Mouse (Mus musculus): ENCODE results near the gene Lair1. TPM values are rescaled to one million over a fixed set of nuclear protein-coding genes. Genes with fewer than 3 reads are reported as not detected.

Lair1 gene
- polyA plus RNA-seq, 1 experiment from 2014 or later = 3.5 TPM

GRCm38 (mm10) chr7:4085562-4085961, 22.6 kb upstream of the Lair1 start:
- no peaks in the 10 kb centered on the region for H3K27me3 ChIP-seq (replicated peaks; ENCODE audit: control insufficient read depth, insufficient read depth, low read length)
- no peaks in the 10 kb centered on the region for H3K9me3 ChIP-seq (ENCODE audit: control insufficient read depth, low read length)
- H3K4me2 ChIP-seq (ENCODE audit: low read depth, low read length) = no peak overlapping the region
- ATAC-seq = no peak
- no peaks in the 10 kb centered on the region for H3K4me1 ChIP-seq (ENCODE audit: control insufficient read depth, insufficient read depth, low read length)
- no peaks in the 10 kb centered on the region for H3K36me3 ChIP-seq (ENCODE audit: control insufficient read depth, insufficient read depth, low read length)
- H3K9ac ChIP-seq (ENCODE audit: low read depth, low read length) = no peak overlapping the region
- no peak overlapping the region for H3K27ac ChIP-seq (ENCODE audit: low read length)
- no peak overlapping the region for H3K4me3 ChIP-seq (ENCODE audit: low read length)

GRCm38 (mm10) chr7:4084161-4084560, 21.2 kb upstream of the Lair1 start:
- no peak for ATAC-seq
- H3K27me3 ChIP-seq (replicated peaks; ENCODE audit: control insufficient read depth, insufficient read depth, low read length) = no peaks in the 10 kb centered on the region
- H3K27ac ChIP-seq (ENCODE audit: low read length) = no peak overlapping the region
- H3K4me1 ChIP-seq (ENCODE audit: control insufficient read depth, insufficient read depth, low read length) = no peaks in the 10 kb centered on the region
- no peak overlapping the region for H3K9ac ChIP-seq (ENCODE audit: low read depth, low read length)
- 82% methylated on average over 6 of the region's 6 CpGs for WGBS
- H3K4me2 ChIP-seq (ENCODE audit: low read depth, low read length) = no peak overlapping the region
- H3K4me3 ChIP-seq (ENCODE audit: low read length) = no peak overlapping the region
- H3K9me3 ChIP-seq (ENCODE audit: control insufficient read depth, low read length) = no peaks in the 10 kb centered on the region
- no peaks in the 10 kb centered on the region for H3K36me3 ChIP-seq (ENCODE audit: control insufficient read depth, insufficient read depth, low read length)

- WGBS = 13% methylated on average over 2 of the region's 2 CpGs
- no peak overlapping the region for H3K9ac ChIP-seq (ENCODE audit: low read depth, low read length)
- H3K27me3 ChIP-seq (replicated peaks; ENCODE audit: control insufficient read depth, insufficient read depth, low read length) = no peaks in the 10 kb centered on the region
- H3K4me3 ChIP-seq (ENCODE audit: low read length) = no peak overlapping the region
- H3K9me3 ChIP-seq (ENCODE audit: control insufficient read depth, low read length) = no peaks in the 10 kb centered on the region
- no peaks in the 10 kb centered on the region for H3K4me1 ChIP-seq (ENCODE audit: control insufficient read depth, insufficient read depth, low read length)
- peak; percentile 81 for ATAC-seq
- H3K36me3 ChIP-seq (ENCODE audit: control insufficient read depth, insufficient read depth, low read length) = no peaks in the 10 kb centered on the region
- H3K27ac ChIP-seq (ENCODE audit: low read length) = no peak overlapping the region
- 0 out of 2 replicates have a peak overlapping the region, but pooled peaks have one; percentile 2 for H3K4me2 ChIP-seq (ENCODE audit: low read depth, low read length)
Observed at GRCm38 (mm10) chr7:4082804-4083203, 19.8 kb upstream of the Lair1 start.

- no peaks in the 10 kb centered on the region for H3K36me3 ChIP-seq (ENCODE audit: control insufficient read depth, insufficient read depth, low read length)
- no peaks in the 10 kb centered on the region for H3K4me1 ChIP-seq (ENCODE audit: control insufficient read depth, insufficient read depth, low read length)
- no peaks in the 10 kb centered on the region for H3K27me3 ChIP-seq (replicated peaks; ENCODE audit: control insufficient read depth, insufficient read depth, low read length)
- no peak overlapping the region for H3K9ac ChIP-seq (ENCODE audit: low read depth, low read length)
- peak; percentile 48; the same call in 1 of the 2 replicates for ATAC-seq
- no peak overlapping the region for H3K4me2 ChIP-seq (ENCODE audit: low read depth, low read length)
- H3K9me3 ChIP-seq (ENCODE audit: control insufficient read depth, low read length) = no peaks in the 10 kb centered on the region
- no peak overlapping the region for H3K27ac ChIP-seq (ENCODE audit: low read length)
- no peak overlapping the region for H3K4me3 ChIP-seq (ENCODE audit: low read length)
Observed at GRCm38 (mm10) chr7:4081706-4082105, 18.7 kb upstream of the Lair1 start.

GRCm38 (mm10) chr7:4080552-4080951, 17.5 kb upstream of the Lair1 start:
- Histone ChIP-seq H3K27ac (ENCODE audit: low read length) (no peak overlapping the region), H3K4me1 (ENCODE audit: control insufficient read depth, insufficient read depth, low read length) (no peaks in the 10 kb centered on the region), H3K36me3 (ENCODE audit: control insufficient read depth, insufficient read depth, low read length) (no peaks in the 10 kb centered on the region), H3K9ac (ENCODE audit: low read depth, low read length) (no peak overlapping the region), H3K27me3 (replicated peaks; ENCODE audit: control insufficient read depth, insufficient read depth, low read length) (no peaks in the 10 kb centered on the region), H3K4me2 (ENCODE audit: low read depth, low read length) (no peak overlapping the region), H3K9me3 (ENCODE audit: control insufficient read depth, low read length) (no peaks in the 10 kb centered on the region), H3K4me3 (ENCODE audit: low read length) (no peak overlapping the region)
- no peak for ATAC-seq
- 83% methylated on average over 4 of the region's 4 CpGs for WGBS

- Histone ChIP-seq H3K27ac (ENCODE audit: low read length) (no peak overlapping the region), H3K9me3 (ENCODE audit: control insufficient read depth, low read length) (no peaks in the 10 kb centered on the region), H3K4me3 (ENCODE audit: low read length) (no peak overlapping the region), H3K27me3 (replicated peaks; ENCODE audit: control insufficient read depth, insufficient read depth, low read length) (no peaks in the 10 kb centered on the region), H3K36me3 (ENCODE audit: control insufficient read depth, insufficient read depth, low read length) (no peaks in the 10 kb centered on the region), H3K9ac (ENCODE audit: low read depth, low read length) (no peak overlapping the region), H3K4me1 (ENCODE audit: control insufficient read depth, insufficient read depth, low read length) (no peaks in the 10 kb centered on the region), H3K4me2 (ENCODE audit: low read depth, low read length) (no peak overlapping the region)
- WGBS = 78% methylated on average over 7 of the region's 7 CpGs
- no peak for ATAC-seq
Observed at GRCm38 (mm10) chr7:4079511-4079910, 16.5 kb upstream of the Lair1 start.

- WGBS = 73% methylated on average over 3 of the region's 3 CpGs
- Histone ChIP-seq H3K9me3 (ENCODE audit: control insufficient read depth, low read length) (no peaks in the 10 kb centered on the region), H3K4me2 (ENCODE audit: low read depth, low read length) (no peak overlapping the region), H3K36me3 (ENCODE audit: control insufficient read depth, insufficient read depth, low read length) (no peaks in the 10 kb centered on the region), H3K4me1 (ENCODE audit: control insufficient read depth, insufficient read depth, low read length) (no peaks in the 10 kb centered on the region), H3K27me3 (replicated peaks; ENCODE audit: control insufficient read depth, insufficient read depth, low read length) (no peaks in the 10 kb centered on the region), H3K4me3 (ENCODE audit: low read length) (no peak overlapping the region), H3K9ac (ENCODE audit: low read depth, low read length) (no peak overlapping the region), H3K27ac (ENCODE audit: low read length) (no peak overlapping the region)
- no peak for ATAC-seq
Observed at GRCm38 (mm10) chr7:4073144-4073543, 10.1 kb upstream of the Lair1 start.

GRCm38 (mm10) chr7:4071066-4071465, 8.1 kb upstream of the Lair1 start:
- WGBS = 86% methylated on average over 6 of the region's 6 CpGs
- H3K27me3 ChIP-seq (replicated peaks; ENCODE audit: control insufficient read depth, insufficient read depth, low read length) = no peaks in the 10 kb centered on the region
- H3K9me3 ChIP-seq (ENCODE audit: control insufficient read depth, low read length) = no peaks in the 10 kb centered on the region

GRCm38 (mm10) chr7:4063714-4064425, 866 bp upstream of the Lair1 start:
- WGBS = 96% methylated on average over 1 of the region's 1 CpGs
- H3K9ac ChIP-seq (ENCODE audit: low read depth, low read length) = no peak overlapping the region
- H3K4me2 ChIP-seq (ENCODE audit: low read depth, low read length) = no peak overlapping the region
- H3K9me3 ChIP-seq (ENCODE audit: control insufficient read depth, low read length) = no peaks in the 10 kb centered on the region
- no peaks in the 10 kb centered on the region for H3K36me3 ChIP-seq (ENCODE audit: control insufficient read depth, insufficient read depth, low read length)
- H3K27me3 ChIP-seq (replicated peaks; ENCODE audit: control insufficient read depth, insufficient read depth, low read length) = no peaks in the 10 kb centered on the region
- H3K4me3 ChIP-seq (ENCODE audit: low read length) = no peak overlapping the region
- no peak for ATAC-seq
- H3K4me1 ChIP-seq (ENCODE audit: control insufficient read depth, insufficient read depth, low read length) = no peaks in the 10 kb centered on the region
- no peak overlapping the region for H3K27ac ChIP-seq (ENCODE audit: low read length)

More at GRCm38 (mm10) chr7:4071066-4071465, 8.1 kb upstream of the Lair1 start:
- Histone ChIP-seq H3K4me3 (ENCODE audit: low read length) (no peak overlapping the region), H3K36me3 (ENCODE audit: control insufficient read depth, insufficient read depth, low read length) (no peaks in the 10 kb centered on the region), H3K27ac (ENCODE audit: low read length) (no peak overlapping the region), H3K4me1 (ENCODE audit: control insufficient read depth, insufficient read depth, low read length) (no peaks in the 10 kb centered on the region), H3K9ac (ENCODE audit: low read depth, low read length) (no peak overlapping the region), H3K4me2 (ENCODE audit: low read depth, low read length) (no peak overlapping the region)
- ATAC-seq = no peak

All from intestine, embryonic 16.5 days (tissue).